Mouse (Mus musculus): ENCODE data around the gene Orai3. TPM values are rescaled to one million over a fixed set of nuclear protein-coding genes. Genes with fewer than 3 reads are reported as not detected.

The Orai3 gene
- total and polyA plus RNA-seq, 3 experiments, result 27.4 to 47.1 (median 30.2) TPM

GRCm38 (mm10) chr7:127815954-127816821 lies 46.6 kb downstream of the Orai3 start:
- Histone ChIP-seq H3K4me3 (ENCODE audit: low read depth, low read length) (no peak overlapping the region), H3K9me3 (replicated peaks) (no peaks in the 10 kb centered on the region), H3K4me1 (ENCODE audit: insufficient read depth, low read depth, low read length) (peaks cover 12% of the 10 kb centered on the region), H3K27me3 (ENCODE audit: insufficient read depth, low read length) (peaks cover 29% of the 10 kb centered on the region), H3K36me3 (replicated peaks) (no peaks in the 10 kb centered on the region)
- ATAC-seq (ENCODE audit: extremely low read depth, insufficient number of reproducible peaks, low FRiP score, poor library complexity, severe bottlenecking), result no peak; the same call in 1 of the 2 replicates
- no peak for DNase-seq (ENCODE audit: low spot score)
- no peak for TF ChIP-seq GATA2 (IDR thresholded peaks at IDR 0.05; ENCODE audit: borderline replicate concordance, low read depth, low read length)
- no peak for TF ChIP-seq POLR2AphosphoS5 (IDR thresholded peaks at IDR 0.05; ENCODE audit: insufficient replicate concordance, low read depth, low read length)
- no peak for TF ChIP-seq CTCF (IDR thresholded peaks at IDR 0.05; ENCODE audit: low read depth, low read length)
- no peak for TF ChIP-seq GATA1 (IDR thresholded peaks at IDR 0.05; ENCODE audit: borderline replicate concordance, low read length)
- TF ChIP-seq TAL1 (conservative IDR thresholded peaks at IDR 0.05; ENCODE audit: low read depth, low read length), result no peak

- H3K4me3 ChIP-seq (ENCODE audit: low read depth, low read length), result no peak overlapping the region
- no peak for ATAC-seq (ENCODE audit: extremely low read depth, insufficient number of reproducible peaks, low FRiP score, poor library complexity, severe bottlenecking)
- no peak for DNase-seq (ENCODE audit: low spot score)
- peaks cover 29% of the 10 kb centered on the region for H3K27me3 ChIP-seq (ENCODE audit: insufficient read depth, low read length)
- TF ChIP-seq GATA1 (IDR thresholded peaks at IDR 0.05; ENCODE audit: borderline replicate concordance, low read length), result no peak
- TF ChIP-seq TAL1 (conservative IDR thresholded peaks at IDR 0.05; ENCODE audit: low read depth, low read length), result no peak
- TF ChIP-seq POLR2AphosphoS5 (IDR thresholded peaks at IDR 0.05; ENCODE audit: insufficient replicate concordance, low read depth, low read length), result no peak
- TF ChIP-seq GATA2 (IDR thresholded peaks at IDR 0.05; ENCODE audit: borderline replicate concordance, low read depth, low read length), result no peak
- no peak for TF ChIP-seq CTCF (IDR thresholded peaks at IDR 0.05; ENCODE audit: low read depth, low read length)
- H3K4me1 ChIP-seq (ENCODE audit: insufficient read depth, low read depth, low read length), result peaks cover 12% of the 10 kb centered on the region
- no peaks in the 10 kb centered on the region for H3K36me3 ChIP-seq (replicated peaks)
- no peaks in the 10 kb centered on the region for H3K9me3 ChIP-seq (replicated peaks)
These were observed 47.4 kb downstream of the Orai3 start for GRCm38 (mm10) chr7:127817053-127817452.

- TF ChIP-seq GATA2 (IDR thresholded peaks at IDR 0.05; ENCODE audit: borderline replicate concordance, low read depth, low read length) (no peak), POLR2AphosphoS5 (IDR thresholded peaks at IDR 0.05; ENCODE audit: insufficient replicate concordance, low read depth, low read length) (no peak), GATA1 (IDR thresholded peaks at IDR 0.05; ENCODE audit: borderline replicate concordance, low read length) (no peak), TAL1 (conservative IDR thresholded peaks at IDR 0.05; ENCODE audit: low read depth, low read length) (no peak), CTCF (IDR thresholded peaks at IDR 0.05; ENCODE audit: low read depth, low read length) (no peak)
- no peak overlapping the region for H3K4me3 ChIP-seq (ENCODE audit: low read depth, low read length)
- peaks cover 29% of the 10 kb centered on the region for H3K27me3 ChIP-seq (ENCODE audit: insufficient read depth, low read length)
- peaks cover 12% of the 10 kb centered on the region for H3K4me1 ChIP-seq (ENCODE audit: insufficient read depth, low read depth, low read length)
- H3K36me3 ChIP-seq (replicated peaks), result no peaks in the 10 kb centered on the region
- DNase-seq (ENCODE audit: low spot score), result no peak
- H3K9me3 ChIP-seq (replicated peaks), result no peaks in the 10 kb centered on the region
- ATAC-seq (ENCODE audit: extremely low read depth, insufficient number of reproducible peaks, low FRiP score, poor library complexity, severe bottlenecking), result no peak
These were observed 48.2 kb downstream of the Orai3 start for GRCm38 (mm10) chr7:127817776-127818175.

GRCm38 (mm10) chr7:127820836-127821509 lies 51.4 kb downstream of the Orai3 start:
- DNase-seq (ENCODE audit: low spot score), result no peak
- no peak overlapping the region for H3K4me3 ChIP-seq (ENCODE audit: low read depth, low read length)
- peaks cover 8% of the 10 kb centered on the region for H3K4me1 ChIP-seq (ENCODE audit: insufficient read depth, low read depth, low read length)
- no peaks in the 10 kb centered on the region for H3K9me3 ChIP-seq (replicated peaks)
- no peak for TF ChIP-seq POLR2AphosphoS5 (IDR thresholded peaks at IDR 0.05; ENCODE audit: insufficient replicate concordance, low read depth, low read length)
- TF ChIP-seq GATA2 (IDR thresholded peaks at IDR 0.05; ENCODE audit: borderline replicate concordance, low read depth, low read length), result no peak
- TF ChIP-seq CTCF (IDR thresholded peaks at IDR 0.05; ENCODE audit: low read depth, low read length), result no peak
- TF ChIP-seq TAL1 (conservative IDR thresholded peaks at IDR 0.05; ENCODE audit: low read depth, low read length), result no peak
- TF ChIP-seq GATA1 (IDR thresholded peaks at IDR 0.05; ENCODE audit: borderline replicate concordance, low read length), result no peak
- H3K36me3 ChIP-seq (replicated peaks), result no peaks in the 10 kb centered on the region
- ATAC-seq (ENCODE audit: extremely low read depth, insufficient number of reproducible peaks, low FRiP score, poor library complexity, severe bottlenecking), result no peak
- peaks cover 47% of the 10 kb centered on the region for H3K27me3 ChIP-seq (ENCODE audit: insufficient read depth, low read length)

GRCm38 (mm10) chr7:127822494-127822893 lies 52.9 kb downstream of the Orai3 start:
- peaks cover 6% of the 10 kb centered on the region; the same call in 1 of the 2 replicates for H3K4me1 ChIP-seq (ENCODE audit: insufficient read depth, low read depth, low read length)
- DNase-seq (ENCODE audit: low spot score) (no peak), ATAC-seq (ENCODE audit: extremely low read depth, insufficient number of reproducible peaks, low FRiP score, poor library complexity, severe bottlenecking) (no peak)
- TF ChIP-seq TAL1 (conservative IDR thresholded peaks at IDR 0.05; ENCODE audit: low read depth, low read length) (no peak), POLR2AphosphoS5 (IDR thresholded peaks at IDR 0.05; ENCODE audit: insufficient replicate concordance, low read depth, low read length) (no peak), GATA1 (IDR thresholded peaks at IDR 0.05; ENCODE audit: borderline replicate concordance, low read length) (no peak), GATA2 (IDR thresholded peaks at IDR 0.05; ENCODE audit: borderline replicate concordance, low read depth, low read length) (no peak), CTCF (IDR thresholded peaks at IDR 0.05; ENCODE audit: low read depth, low read length) (no peak)
- no peak overlapping the region for H3K4me3 ChIP-seq (ENCODE audit: low read depth, low read length)
- peaks cover 45% of the 10 kb centered on the region for H3K27me3 ChIP-seq (ENCODE audit: insufficient read depth, low read length)
- no peaks in the 10 kb centered on the region for H3K36me3 ChIP-seq (replicated peaks)
- H3K9me3 ChIP-seq (replicated peaks), result no peaks in the 10 kb centered on the region

All from G1E (cell line).